Mouse (Mus musculus): ENCODE results near the gene Sbk3. TPM values are rescaled to one million over a fixed set of nuclear protein-coding genes. Genes with fewer than 3 reads are reported as not detected.
A peak's percentile ranks its signal among the peaks of the same experiment; 100 is the strongest.
"Not testable (repeated sequence)": the region's sequence is repeated elsewhere in the genome, so short reads cannot be mapped to it uniquely, and the experiment has no call there.

Gene Sbk3
- total RNA-seq (2021), result 10 to 100 TPM; 11.9 to 22.0 TPM

DNA sequence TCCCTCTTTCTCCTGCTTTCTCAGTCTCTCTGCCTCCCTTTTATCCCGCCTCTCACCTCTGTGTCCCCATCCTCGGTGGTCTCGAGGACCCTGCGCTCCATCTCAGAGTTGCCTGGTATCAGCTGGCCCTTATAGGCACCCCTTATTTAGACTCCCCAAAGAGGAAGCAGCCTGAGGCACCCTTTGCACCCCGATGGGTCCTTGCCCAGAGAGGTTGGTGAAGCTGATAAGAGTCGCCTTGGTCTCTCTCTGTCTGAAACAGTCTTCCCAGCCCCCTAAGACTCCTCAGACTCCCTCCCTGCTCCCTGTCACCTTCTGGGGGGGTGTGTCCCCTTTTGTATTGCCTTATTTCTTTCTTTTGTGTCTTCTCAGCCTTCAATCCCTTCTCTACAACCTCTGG lies at the start of gene Sbk3:
Sbk3 (minus strand) TSS at position 101 of the 400 bp plus-strand sequence.
- DNase-seq, result no peak
- intact Hi-C loops (cut with DNase I), result no loop called here

DNA sequence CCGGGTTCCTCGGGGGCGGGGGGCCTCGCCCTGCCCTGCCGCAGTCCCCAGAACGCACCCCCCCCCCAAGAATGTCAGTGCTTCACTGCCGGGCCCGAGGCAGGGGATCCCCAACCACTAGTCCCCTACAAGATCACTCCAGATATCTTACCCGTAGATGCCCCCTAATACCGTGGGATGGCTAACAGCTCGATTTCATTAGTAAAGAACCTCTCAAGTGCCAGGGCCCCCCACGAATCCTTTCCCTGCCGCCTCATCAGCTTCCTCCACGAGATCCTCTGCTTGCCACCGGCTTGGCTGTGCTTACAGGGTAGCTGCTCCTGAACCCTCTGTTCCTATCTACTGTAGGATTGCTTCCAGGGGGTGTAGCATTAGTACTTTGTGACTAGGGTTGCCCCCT lies 49.7 kb upstream of the Sbk3 start:
- intact Hi-C loops (cut with DNase I), result loop anchor here (2.0 kb wide), 1 partner anchor 16 kb away; no protein-coding TSS in a partner anchor

DNA sequence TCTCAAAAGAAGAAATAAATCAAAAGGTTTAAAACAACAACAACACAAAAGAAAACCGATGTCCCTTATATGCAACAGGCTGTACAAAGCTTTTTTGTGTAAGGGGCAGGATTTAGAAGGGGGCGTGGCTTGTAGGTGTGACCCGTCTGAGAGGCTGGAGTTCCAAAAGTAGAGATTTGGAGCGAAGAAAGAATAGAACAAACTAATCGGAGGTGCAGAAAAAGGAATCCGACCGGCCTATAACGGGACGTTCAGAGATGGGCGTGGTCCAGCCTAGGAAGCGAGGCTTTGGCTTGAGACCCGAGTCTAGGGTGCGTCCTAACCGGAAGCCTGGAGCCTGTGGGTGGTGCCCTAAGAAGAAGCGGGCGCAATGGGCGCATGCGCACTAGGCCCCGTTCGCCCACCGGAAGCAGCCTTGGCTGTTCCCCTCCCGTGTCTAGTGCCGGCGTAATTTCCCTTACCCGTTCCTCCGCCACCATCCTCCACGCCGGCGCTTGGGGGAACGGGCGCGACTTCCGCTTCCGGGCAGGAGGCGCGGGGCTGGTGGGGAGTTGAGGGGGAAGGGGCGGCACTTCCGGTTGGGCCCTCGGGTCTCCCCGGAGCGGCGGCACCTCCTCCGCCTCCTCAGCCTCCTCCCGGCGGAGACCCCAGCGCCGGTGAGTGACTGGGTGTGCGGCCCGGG lies 49.2 kb upstream of the Sbk3 start, which contains the start of the genes Zfp865 and Ccdc106:
Zfp865 (plus strand) TSS at position 377 of the 682 bp plus-strand sequence.
Ccdc106 (plus strand) TSS at position 554 of the 682 bp plus-strand sequence.
- intact Hi-C loops (cut with DNase I), result loop anchor here (2.0 to 10.0 kb wide), 2 partner anchors 17 to 1265 kb away; partner anchors contain the start of gene Zfp667
- peak; percentile 99 for DNase-seq

More for the DNA sequence above, 49.7 kb upstream of the Sbk3 start:
- no peak for DNase-seq

DNA sequence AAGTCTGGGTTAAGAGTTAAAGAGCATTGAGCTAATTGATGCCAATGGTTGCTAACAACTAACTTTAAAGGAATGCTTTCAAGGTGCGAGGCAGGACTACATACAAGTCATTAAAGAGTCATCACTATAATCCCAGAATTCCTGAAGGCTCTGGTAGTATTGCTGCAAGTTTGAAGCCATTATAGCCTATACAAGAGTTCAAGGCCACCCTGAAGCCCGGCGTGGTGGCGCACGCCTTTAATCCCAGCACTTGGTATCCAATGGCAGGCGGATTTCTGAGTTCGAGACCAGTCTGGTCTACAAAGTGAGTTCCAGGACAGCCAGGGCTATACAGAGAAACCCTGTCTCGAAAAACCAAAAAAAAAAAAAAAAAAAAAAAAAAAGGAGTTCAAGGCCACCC lies 48.6 kb upstream of the Sbk3 start:
- intact Hi-C loops (cut with DNase I), result loop anchor here (10.0 kb wide), 1 partner anchor 1265 kb away; the partner anchor contains the start of gene Zfp667
- DNase-seq, result not testable (repeated sequence)

DNA sequence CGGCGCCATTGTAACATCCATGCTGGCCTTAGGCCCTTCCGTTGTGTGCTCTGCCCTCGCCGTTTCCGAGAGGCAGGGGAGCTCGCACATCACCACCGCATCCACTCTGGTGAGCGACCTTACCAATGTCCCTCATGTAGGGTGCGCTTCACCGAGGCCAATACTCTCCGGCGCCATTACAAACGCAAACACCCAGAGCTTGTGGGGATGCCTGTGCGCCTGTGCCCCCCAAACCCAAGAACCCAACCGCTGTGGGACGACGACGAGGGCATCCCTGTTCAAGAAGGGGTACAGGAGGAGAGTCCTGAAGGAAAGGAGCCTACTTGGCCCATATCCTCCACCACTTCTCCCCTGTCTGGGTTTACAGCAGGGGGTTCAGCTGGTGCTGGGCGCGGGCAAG lies 47.0 kb upstream of the Sbk3 start:
- no peak for DNase-seq
- intact Hi-C loops (cut with DNase I), result loop anchor here (10.0 kb wide), 1 partner anchor 1267 kb away; the partner anchor contains the start of gene Zfp667

DNA sequence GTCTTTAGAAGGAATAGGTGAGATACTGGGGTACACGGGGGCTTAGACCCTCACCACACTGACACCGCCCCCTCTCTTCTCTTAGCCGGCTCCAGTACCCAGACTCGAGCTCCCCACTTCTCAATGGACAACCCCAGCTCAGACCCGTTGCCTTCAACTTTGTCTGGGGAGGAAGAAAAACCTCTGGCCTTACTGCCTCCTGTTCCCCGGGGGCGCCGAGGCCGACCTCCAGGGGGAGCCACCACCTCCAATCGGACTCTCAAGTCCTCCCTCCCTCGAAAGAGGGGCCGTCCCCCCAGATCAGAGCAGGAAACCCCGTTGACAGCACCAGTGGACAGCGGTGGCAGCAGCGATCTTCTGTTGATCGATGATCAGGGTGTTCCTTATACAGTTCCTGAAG lies 46.4 kb upstream of the Sbk3 start:
- intact Hi-C loops (cut with DNase I), result loop anchor here (10.0 kb wide), 1 partner anchor 1267 kb away; the partner anchor contains the start of gene Zfp667
- DNase-seq, result no peak

DNA sequence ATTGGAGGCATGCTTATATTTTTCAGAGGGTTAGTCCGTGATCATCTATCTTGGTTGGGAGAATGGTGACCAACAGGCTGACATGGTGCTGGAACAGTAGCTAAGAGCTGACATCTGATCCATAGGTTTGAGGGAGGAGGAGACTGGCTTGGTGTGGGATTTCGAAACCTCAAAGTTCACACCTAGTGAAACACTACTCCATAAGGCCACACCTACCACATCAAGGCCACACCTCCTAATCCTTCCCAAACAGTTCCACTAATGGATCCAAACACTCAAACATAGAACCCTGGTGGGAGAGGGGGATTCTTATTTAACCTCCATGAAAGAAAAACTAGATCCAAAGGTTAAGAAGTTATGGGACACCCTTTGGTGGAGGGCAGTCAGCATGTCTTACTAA lies 46.0 kb upstream of the Sbk3 start:
- intact Hi-C loops (cut with DNase I), result loop anchor here (10.0 kb wide), 1 partner anchor 1268 kb away; the partner anchor contains the start of gene Zfp667

DNA sequence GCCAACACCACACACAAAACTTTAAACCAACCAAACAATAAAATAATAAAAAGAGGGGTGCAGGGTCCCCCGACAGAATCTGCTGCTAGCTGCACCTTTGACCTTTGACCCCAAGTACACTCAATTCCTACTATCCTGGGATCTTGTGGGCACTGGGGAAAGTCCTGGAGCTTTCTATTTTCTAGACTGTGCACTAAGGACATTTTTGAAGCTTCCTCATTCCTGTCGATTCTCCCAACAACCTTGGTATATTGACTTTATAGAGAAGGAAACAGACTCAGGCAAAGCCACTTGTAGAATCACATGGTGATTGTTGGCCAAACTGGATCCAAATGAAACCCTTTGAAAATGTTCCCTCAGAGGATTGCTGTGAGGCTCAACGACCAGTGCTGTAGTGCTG lies 45.1 kb upstream of the Sbk3 start:
- intact Hi-C loops (cut with DNase I), result loop anchor here (10.0 kb wide), 1 partner anchor 1269 kb away; the partner anchor contains the start of gene Zfp667
- DNase-seq, result no peak

More for the DNA sequence above, 46.0 kb upstream of the Sbk3 start:
- DNase-seq, result no peak

DNA sequence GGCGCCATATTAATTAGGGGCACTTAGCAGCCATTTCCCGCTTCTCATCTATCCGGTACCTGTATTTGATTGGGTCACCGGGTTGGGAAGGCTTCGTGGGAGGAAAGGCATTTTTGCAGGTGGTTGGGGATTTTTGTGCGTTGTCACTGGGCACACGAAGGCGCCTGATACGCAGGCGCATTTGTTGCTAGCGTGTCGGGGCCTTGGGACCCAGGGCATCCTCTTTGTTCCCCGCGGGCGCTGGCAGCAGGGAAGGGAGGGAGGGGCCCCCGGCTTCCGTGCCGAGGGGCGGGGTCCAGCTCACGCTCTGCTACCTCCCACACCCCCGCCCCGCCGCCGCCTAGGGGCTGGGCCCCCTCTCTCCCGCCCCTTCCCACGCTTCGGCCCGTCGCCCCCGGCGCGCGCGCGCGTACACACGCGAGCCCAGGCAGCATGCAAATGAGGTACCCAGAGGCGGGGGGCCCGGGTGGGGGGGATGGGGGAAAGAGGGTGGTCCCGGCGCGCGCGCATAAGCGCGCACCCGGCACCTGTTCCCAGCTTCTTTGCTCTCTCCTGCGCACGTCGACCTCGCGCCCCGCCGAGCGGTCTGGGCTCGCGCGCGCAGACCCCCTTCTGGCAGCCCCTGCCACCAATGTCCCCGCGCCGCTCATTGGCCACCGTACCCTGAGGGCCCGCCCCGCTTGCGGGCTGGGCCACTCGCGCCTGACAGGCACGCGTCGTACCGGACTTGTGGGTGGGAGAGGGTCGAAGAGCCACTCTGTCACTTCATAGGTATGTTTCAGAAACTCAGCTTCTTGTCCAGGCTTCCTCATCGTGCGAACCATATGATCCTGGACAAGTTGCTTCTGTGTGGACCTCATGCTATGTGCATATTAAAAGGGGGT lies 44.4 kb upstream of the Sbk3 start, which contains the start of gene Gm44973:
Gm44973 (plus strand) TSS at position 379 of the 884 bp plus-strand sequence.
- intact Hi-C loops (cut with DNase I), result loop anchor here (2.0 to 10.0 kb wide), 2 partner anchors 45 to 1269 kb away; partner anchors contain the start of gene Zfp667

DNA sequence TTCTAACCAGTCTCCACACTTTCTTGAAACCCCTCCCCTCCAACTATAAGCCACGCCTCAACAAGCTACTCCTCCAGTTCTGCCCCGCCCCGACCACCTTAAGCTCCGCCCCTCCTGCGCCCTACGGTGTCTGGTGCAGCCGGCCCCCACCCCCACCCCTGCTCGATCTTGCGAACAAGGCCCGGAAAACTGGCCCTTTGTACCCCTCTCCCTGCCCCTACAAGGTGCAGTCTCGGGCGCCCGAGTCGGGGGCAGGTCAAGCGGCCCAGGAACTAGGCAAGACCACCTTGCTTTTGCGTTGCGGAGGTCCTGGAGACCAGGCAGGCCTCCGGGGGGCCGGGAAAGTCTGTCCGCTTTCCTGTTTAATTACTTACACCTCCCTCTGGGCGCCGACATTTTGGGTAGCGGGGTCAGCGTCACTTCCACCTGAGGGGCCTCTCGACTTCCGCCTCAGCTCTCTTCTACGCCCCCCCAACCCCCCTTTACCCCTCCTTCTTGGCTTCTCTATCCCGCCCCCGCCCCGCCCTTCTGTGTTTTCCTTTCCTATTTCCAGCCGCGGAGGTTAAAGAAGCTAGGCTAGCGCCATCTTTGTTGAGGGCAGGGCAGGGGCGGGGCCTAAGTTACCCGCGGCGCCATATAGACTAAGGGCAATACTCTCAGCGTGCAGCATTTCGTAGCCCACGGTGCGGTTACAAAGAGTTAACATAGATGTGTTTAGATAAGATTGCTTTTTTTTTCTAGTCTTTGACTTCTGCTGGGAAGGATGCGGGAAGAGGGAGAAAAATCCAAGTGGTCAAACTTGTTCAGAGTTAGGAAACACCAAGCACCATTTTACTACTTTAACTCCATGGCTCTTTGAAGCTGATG lies 43.5 kb upstream of the Sbk3 start, which contains the start of the genes Zfp524 and Fiz1:
Zfp524 (plus strand) TSS at position 165 of the 867 bp plus-strand sequence.
Fiz1 (minus strand) TSS at position 447 of the 867 bp plus-strand sequence.
- DNase-seq, result peak; percentile 99
- intact Hi-C loops (cut with DNase I), result loop anchor here (2.0 to 10.0 kb wide), 3 partner anchors 46 to 1270 kb away; partner anchors contain the start of genes Ube2s and Zfp667

More for the DNA sequence above, 44.4 kb upstream of the Sbk3 start, which contains the start of gene Gm44973:
- peak; percentile 94 to 95 for DNase-seq

DNA sequence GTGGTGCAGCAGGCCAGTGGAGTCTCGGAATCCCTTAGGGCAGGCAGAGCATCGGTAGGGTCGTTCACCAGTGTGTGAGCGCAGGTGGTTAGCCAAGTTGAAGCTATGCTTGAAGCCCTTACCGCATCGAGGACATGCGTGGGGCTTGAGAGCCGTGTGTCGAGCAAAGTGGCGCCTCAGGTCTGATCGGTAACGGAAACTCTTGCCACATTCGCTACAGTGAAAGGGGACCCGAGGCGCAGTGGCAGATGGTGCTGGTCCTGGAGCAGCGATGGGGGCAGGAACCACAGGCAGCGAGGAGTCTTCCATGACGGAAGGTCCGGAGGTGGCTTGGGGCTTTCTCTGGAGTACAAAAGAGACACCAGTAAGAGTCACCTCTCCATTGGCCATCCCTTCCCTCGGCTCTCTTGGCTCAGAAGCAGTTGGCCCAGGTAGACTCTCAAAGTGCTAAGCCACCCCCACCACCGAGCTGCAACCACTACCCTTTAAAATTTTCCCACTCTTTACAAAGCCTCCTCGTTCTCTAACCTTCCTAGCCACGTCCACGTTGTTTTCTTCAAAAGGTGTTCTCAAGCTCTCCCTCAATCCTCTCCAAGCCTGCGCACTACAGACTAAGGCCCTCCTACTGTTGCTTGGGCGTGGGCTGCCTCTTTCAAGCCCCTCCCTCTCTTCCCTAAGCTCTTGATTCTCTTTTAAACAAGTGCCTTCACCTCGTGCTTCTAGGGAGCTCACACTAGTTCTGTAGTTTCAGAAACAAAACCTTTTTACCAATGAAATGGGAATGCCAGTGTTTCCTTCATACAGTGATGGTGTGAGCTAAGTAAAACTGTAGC lies 41.9 kb upstream of the Sbk3 start:
- intact Hi-C loops (cut with DNase I), result loop anchor here (5.0 to 10.0 kb wide), 2 partner anchors 201 to 1272 kb away; partner anchors contain the start of genes Ube2s and Zfp667

DNA sequence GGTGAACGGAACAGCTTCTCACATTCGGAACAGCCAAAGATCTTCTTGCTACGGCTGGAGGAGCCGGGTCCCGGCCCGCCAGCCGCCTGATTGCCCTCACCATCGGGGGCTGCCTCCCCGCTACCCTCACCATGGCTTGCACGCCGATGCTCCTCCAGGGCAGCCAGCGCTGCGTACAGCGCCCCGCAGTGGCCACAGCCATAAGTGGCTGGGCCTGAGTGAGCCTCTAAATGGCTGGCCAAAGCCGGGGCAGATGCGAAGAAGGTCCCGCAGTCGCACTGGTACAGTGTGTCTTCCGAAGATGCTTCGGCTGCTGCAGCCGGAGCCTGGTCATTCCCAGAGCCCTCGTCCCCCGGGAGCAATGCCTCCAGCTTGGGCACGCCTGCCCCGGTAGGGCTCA lies 37.3 kb upstream of the Sbk3 start:
- intact Hi-C loops (cut with DNase I), result no loop called here
- no peak for DNase-seq

More for the DNA sequence above, 41.9 kb upstream of the Sbk3 start:
- no peak for DNase-seq

DNA sequence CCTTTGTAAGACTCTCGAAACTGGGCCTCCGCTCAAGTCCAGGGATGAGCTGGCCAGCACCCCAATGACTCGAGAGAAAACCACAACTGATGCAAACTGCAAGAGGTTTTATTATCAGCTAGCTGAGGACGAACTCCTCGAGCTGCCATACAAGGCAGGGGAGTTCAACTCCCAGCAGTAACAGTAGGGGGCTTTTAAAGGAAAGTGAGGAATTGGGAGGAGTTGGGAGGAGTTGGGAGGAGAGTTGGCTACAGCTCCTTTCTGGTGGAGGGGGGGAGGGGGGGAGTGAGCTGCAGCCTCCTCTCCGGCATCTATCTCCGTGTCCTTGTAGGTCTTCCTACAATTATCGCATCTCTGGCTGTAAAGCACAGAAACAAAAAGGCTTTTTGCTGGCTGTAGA lies 31.9 kb upstream of the Sbk3 start:
- not testable (repeated sequence) for DNase-seq

DNA sequence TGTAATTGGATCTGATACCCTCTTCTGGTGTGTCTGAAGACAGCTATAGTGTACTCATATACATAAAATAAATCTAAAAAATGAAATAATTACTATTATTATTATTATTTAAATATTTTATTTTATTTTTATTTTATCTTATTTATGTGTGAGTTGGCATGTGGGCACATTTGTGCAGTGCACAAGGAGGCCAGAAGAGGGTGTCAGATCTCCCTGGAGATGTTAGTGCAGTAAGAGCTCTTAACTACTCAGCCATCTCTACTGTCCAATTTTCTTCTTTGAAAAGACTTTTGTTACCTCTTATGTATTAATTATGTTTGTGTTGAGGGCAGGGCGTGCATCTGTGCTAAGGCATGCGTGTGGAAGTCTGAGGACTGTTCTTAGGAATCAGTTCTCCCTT lies 28.9 kb upstream of the Sbk3 start:
- DNase-seq, result no peak
- intact Hi-C loops (cut with DNase I), result no loop called here

More for the DNA sequence above, 31.9 kb upstream of the Sbk3 start:
- intact Hi-C loops (cut with DNase I), result not testable (repeated sequence)

DNA sequence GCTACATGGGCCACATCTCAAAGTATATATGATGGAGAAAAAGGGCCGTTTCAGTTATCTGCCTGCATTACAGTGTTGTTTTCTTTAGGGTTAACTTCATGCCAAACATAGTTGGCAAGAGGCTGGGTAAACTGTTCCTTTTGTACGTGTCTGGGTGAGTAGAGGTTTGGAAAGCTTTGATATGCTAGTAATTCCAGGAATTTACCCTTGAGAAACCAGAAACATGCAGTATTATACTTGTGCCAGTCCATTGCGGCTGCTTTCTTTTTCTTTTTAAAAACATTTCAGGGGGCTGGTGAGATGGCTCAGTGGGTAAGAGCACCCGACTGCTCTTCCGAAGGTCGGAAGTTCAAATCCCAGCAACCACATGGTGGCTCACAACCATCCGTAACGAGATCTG lies 26.0 kb upstream of the Sbk3 start:
- DNase-seq, result no peak
- intact Hi-C loops (cut with DNase I), result loop anchor here (2.0 kb wide), 2 partner anchors 14 to 54 kb away; partner anchors contain the start of gene Zfp580

DNA sequence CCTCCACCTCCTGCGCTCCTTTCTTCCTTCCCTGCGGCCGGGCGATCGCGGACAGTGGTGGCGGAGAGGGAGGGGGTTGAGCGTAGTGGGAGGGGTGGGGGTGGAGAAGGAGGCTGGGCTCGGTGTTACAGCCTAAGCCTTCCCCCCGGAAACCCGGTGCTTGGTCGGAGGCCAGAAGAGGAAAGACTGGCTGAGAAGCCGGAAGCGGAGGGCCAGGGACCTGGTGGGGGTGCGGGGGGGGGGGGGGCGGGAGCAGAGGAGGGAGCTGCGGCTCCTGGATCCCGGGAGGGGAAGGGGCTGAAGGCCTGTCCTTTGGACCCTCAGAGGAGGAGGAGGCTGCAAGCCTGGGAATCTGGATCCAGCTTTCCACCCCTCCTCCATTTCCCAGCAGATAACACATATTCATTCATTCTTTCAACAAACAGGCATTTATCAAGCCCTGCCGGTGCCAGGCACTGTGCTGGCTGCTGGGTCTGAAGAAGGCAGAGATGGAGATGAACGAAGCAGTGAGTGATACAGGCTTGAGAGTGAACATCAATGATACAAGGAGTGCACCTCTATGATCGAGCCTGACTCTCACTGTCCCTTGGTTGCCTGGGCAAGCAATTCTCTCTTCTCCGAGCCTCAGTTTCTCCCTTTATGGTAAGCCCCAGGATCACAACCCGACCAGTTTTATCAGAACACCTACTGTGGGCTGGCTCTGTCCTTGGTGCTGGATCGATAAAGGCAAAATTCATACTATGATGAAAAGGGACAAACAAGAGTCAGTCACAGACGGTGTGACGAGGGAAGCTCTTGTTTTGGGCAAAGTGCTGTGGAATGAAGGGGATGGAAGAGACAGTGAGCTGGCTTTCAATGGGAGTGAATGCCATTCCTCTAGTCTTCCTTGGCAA lies 25.3 kb upstream of the Sbk3 start, which contains the start of gene Zfp579:
Zfp579 (minus strand) TSS at position 156 of the 893 bp plus-strand sequence.
- DNase-seq, result peak; percentile 94 to 97
- intact Hi-C loops (cut with DNase I), result loop anchor here (2.0 kb wide), 2 partner anchors 15 to 55 kb away; partner anchors contain the start of gene Zfp580

Data from heart, postnatal 10 days (tissue).